Mouse (Mus musculus): ENCODE results near the gene A730061H03Rik.

The A730061H03Rik gene

GRCm38 (mm10) chr14:55551794-55552193 lies 8.4 kb downstream of the A730061H03Rik start:
- DNase-seq (ENCODE audit: low spot score in 2 of 2): no peak

DNA sequence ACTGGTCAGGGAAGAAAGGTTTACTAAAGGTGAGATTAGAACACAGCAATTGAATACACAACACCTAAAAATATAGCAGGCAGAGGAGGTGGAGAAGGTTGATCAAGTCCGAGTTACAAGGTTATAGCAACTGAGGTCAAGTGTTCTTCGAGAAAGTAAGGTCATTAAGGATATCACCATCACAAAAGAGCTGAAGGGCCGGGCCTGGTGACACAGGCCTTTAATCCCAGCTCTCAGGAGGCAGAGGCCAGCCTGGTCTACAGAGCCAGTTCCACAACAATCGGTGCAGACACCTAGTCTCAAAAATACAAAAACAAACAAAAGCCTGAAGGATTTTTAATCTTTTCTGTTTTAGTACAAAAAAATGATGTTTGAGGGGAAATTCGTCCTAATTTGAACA lies 8.9 kb downstream of the A730061H03Rik start:
- DNase-seq (ENCODE audit: low spot score in 2 of 2): no peak

GRCm38 (mm10) chr14:55550191-55550590 lies 10.0 kb downstream of the A730061H03Rik start:
- DNase-seq (ENCODE audit: low spot score in 2 of 2): no peak

DNA sequence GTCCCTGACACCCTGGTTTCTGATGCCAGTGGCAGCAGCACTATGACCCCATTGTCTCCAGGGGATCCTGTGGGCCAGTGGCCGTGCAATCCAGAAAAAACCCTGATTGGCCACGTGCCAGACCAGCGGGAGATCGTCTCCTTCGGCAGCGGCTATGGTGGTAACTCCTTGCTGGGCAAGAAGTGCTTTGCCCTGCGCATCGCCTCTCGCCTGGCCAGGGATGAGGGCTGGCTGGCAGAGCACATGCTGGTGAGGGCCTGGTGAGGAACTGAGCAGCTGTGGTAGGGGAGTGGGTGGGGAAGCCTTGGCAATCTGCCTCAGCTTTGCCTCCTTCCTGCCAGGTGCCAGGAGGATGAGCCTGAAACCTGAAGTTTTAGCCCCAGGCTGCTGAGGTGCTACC lies 15.9 kb downstream of the A730061H03Rik start:
- DNase-seq (ENCODE audit: low spot score in 2 of 2): no peak

GRCm38 (mm10) chr14:55542268-55542667 lies 17.9 kb downstream of the A730061H03Rik start:
- no peak for DNase-seq (ENCODE audit: low spot score in 2 of 2)

- DNase-seq (ENCODE audit: low spot score in 2 of 2): peak; percentile 53 to 70
Measured at GRCm38 (mm10) chr14:55540787-55541321, 19.4 kb downstream of the A730061H03Rik start.

DNA sequence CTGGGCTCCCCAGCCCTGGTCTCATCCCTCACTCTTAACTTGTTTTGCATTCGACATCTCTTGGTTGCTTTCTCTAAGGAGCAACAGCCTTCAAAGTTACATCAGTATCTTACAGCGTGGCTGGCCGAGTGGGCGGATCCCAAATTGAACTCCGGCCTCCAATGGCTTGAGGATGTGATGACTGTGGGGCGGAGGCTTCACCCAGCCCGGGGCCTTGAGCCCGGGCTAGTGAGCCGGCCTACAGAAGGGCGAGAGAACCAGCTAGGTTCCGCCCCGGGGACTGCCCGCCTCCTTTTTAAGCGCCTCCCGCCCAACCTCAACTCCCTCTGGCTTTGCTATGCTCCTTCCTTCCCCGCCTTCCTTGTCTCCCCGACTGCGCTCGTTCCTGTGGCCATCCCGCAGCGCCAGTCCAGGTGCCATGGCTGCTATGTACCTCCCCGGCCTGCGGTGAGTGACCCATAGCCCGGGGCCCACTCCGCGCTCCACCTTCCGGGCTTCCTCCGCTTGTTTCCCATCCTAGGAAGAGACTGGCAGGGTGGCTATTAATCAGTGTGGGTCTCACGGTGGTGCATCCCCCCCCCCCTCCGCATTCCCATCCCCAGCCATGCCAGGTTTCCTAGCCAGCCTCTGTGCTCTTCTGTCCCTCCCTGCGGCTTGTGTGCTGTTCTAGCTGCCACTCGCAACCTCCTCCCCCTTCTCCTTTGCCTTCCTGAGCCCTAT lies 20.0 kb downstream of the A730061H03Rik start, which contains the start of gene Pck2:
Pck2 (plus strand) TSS at position 200 of the 720 bp plus-strand sequence.
- DNase-seq (ENCODE audit: low spot score in 2 of 2): peak; percentile 69 to 76

GRCm38 (mm10) chr14:55536116-55536745 lies 24.0 kb downstream of the A730061H03Rik start:
- DNase-seq (ENCODE audit: low spot score in 2 of 2): no peak

GRCm38 (mm10) chr14:55527940-55528339 lies 32.3 kb downstream of the A730061H03Rik start:
- no peak for DNase-seq (ENCODE audit: low spot score in 2 of 2)

DNA sequence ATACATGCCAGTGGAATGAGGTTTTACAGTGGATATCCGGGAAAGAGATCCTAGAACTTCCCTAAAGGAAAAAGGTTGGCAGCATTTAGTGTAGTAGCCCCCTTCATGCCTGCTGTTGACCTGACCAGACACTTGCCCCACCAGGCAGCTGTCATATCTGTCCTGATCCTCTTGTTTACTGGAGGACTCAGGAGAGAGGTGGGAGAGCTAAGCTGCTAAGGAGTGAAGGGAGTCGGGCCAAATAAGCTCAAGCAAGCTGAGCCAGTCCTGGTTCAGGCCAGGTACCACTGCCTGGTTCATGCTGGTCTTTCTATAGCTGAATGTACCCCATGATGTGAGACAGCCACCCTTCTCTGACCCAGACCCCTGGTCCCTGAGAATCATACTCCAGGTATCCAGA lies 33.5 kb downstream of the A730061H03Rik start:
- no peak for DNase-seq (ENCODE audit: low spot score in 2 of 2)

DNA sequence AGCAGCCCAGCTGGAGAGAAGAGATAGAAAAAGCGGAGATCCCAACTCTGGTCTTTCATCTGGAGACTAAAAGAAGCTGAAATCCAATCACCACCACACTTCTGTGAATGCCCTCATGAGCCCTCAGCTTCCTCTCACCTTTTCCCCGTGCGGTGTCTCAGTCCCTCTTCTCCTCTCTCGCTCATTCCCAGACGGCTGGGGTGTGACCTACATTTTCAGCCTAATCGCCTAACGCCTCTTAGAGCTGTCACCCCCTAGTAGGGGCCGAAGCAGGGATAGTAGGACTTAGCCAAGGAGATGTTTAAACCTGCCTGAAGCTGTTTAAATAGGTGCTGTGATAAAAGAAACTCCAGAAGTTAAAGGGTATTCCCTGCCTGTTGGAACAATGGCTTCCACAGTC lies 35.4 kb downstream of the A730061H03Rik start, which contains the start of gene Nrl:
Nrl (minus strand) TSS at position 197 of the 400 bp plus-strand sequence.
- DNase-seq (ENCODE audit: low spot score in 2 of 2): no peak

DNA sequence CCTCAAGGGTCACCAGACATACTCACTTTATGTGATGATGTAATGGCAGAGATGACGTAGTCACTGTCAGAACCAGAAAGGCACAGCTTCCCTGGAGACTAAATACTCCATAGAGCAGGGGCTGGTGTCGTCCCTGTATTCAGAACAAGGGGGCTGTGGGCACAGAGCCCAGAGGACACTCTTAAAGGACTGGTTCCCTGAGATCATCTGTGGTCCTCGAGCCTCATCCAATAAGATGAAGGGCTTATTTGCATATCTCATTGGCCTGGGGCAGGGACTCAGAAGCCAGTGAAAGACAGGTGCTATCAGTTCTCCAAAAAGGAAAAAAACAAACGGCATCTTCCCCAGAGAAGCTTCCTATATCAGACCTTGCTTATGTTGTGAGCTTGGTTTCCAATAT lies 36.1 kb downstream of the A730061H03Rik start:
- DNase-seq (ENCODE audit: low spot score in 2 of 2): no peak

GRCm38 (mm10) chr14:55520451-55521361 lies 39.5 kb downstream of the A730061H03Rik start:
- DNase-seq (ENCODE audit: low spot score in 2 of 2): no peak

GRCm38 (mm10) chr14:55519604-55520003 lies 40.6 kb downstream of the A730061H03Rik start:
- no peak for DNase-seq (ENCODE audit: low spot score in 2 of 2)

- peak; percentile 67 to 77 for DNase-seq (ENCODE audit: low spot score in 2 of 2)
Measured at GRCm38 (mm10) chr14:55518897-55519296, 41.3 kb downstream of the A730061H03Rik start.

DNA sequence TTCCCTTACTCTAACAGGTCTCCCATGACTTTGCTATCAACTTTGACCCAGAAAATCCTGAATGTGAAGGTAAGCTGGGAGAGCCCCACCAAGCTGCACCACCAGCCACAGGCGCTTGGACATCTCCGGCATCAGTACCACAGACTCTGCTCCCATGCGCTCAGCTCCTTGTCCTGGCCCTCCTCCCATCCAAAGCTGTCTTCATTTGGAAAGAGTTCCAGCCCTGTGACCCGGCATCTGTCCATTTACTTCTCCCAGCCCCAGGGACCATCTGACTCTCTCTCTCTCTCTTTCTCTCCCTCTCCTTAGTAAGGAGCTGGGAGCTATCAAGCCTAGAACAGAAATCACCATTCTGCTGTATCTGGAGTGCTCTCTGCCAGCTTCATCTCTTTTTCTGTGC lies 44.4 kb downstream of the A730061H03Rik start:
- DNase-seq (ENCODE audit: low spot score in 2 of 2): no peak

GRCm38 (mm10) chr14:55513927-55514326 lies 46.3 kb downstream of the A730061H03Rik start:
- DNase-seq (ENCODE audit: low spot score in 2 of 2): no peak

DNA sequence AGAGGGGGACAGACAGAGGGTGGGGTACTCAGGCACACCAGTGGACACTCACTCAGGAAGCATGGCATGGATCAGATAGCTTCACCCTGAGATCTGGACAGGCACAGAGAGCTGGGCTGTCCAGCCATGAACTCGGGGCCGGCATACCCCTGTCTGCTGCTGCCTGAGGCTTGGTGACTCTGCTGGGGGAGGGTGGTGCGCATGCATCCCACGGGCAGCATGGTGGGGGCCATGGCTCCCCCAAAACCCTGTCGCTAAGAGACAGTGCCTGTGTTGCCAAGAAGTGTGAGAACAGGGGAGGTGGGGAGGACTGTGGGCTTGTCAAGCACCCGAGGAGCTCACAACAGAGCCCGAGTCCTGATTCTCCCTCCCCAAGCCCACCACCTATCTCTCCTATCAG lies 49.2 kb downstream of the A730061H03Rik start:
- peak; percentile 74 to 75 for DNase-seq (ENCODE audit: low spot score in 2 of 2)

DNA sequence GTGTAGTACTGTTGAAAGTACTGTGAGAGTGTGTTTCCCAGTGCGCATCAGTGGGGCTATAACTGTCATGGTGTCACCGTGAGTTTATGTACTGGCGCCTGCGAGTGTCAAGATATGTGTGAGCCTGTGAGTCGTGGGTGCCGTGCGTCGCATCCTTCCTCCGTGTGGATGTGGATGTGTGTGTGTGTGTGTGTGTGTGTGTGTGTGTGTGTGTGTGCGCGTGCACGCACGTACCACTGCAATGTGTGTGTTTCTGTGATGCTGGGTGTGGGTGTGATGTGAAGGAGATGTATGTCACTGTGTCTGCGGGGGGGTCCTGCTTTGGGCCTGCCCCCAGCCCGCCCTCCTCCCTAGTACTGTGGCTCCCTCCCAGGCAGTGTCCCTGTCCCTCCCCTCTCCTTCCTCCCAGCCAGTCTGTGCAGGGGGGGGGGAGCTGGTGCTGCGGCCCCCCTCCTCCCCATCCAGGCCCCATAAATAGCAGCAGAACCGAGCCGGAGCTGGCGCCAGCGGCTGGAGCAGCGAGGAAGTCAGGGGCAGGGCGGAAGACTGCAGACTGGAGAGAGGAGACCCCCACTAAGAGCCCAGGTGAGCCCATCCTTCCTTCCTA lies 50.0 kb downstream of the A730061H03Rik start, which contains the start of gene Cpne6:
Cpne6 (plus strand) TSS at position 321 of the 607 bp plus-strand sequence.
- DNase-seq (ENCODE audit: low spot score in 2 of 2): peak; percentile 61 to 68
